Mouse (Mus musculus) B cell, adult 62 days (primary cell): ENCODE data around the gene Fcho1. TPM values are rescaled to one million over a fixed set of nuclear protein-coding genes. Genes with fewer than 3 reads are reported as not detected.

Source experiments
- total RNA-seq: library from RNA; stranded (reverse); gene quantifications from 4 replicates; pipeline ENCODE4 v1.2.4, GENCODE M21; 2023

The Fcho1 gene
- 170 to 194 TPM (median 172 TPM) in 4 replicates for total RNA-seq

GRCm38 (mm10) chr8:71725122-71725924 is at the start of gene Fcho1:
Fcho1 (minus strand) TSS chr8:71725716.

GRCm38 (mm10) chr8:71701414-71702086 is 24.0 kb downstream of the Fcho1 start, which contains the start of gene B3gnt3:
B3gnt3 (minus strand) TSS chr8:71701789.

GRCm38 (mm10) chr8:71689028-71689427 is 36.5 kb downstream of the Fcho1 start, which contains the start of gene Insl3:
Insl3 (plus strand) TSS chr8:71689214.

GRCm38 (mm10) chr8:71676020-71676741 is 49.3 kb downstream of the Fcho1 start, which contains the start of gene Jak3:
Jak3 (plus strand) TSS chr8:71676296.

GRCm38 (mm10) chr8:71671549-71671965 is 54.0 kb downstream of the Fcho1 start, which contains the start of gene Unc13a:
Unc13a (minus strand) TSS chr8:71671757.

Other genes starting within 250 kb of the Fcho1 start
- gene Ano8, start 239.8 kb downstream of the Fcho1 start, total RNA-seq: 11.7 to 13.0 TPM (median 12.1 TPM) in 4 replicates
- 14.6 to 19.6 TPM (median 17.3 TPM) in 4 replicates for gene Gtpbp3, start 237.6 kb downstream of the Fcho1 start, total RNA-seq
- gene Plvap, start 214.0 kb downstream of the Fcho1 start, total RNA-seq: 0.49 TPM in 1 of 4 replicates, not detected in the others
- gene Ccdc194, start 200.0 kb downstream of the Fcho1 start, total RNA-seq: not detected in 4 replicates
- gene Bst2, start 188.3 kb downstream of the Fcho1 start, total RNA-seq: 22.0 to 39.0 TPM (median 26.1 TPM) in 4 replicates
- 33.7 to 43.0 TPM (median 40.6 TPM) in 4 replicates for gene Mvb12a, start 182.8 kb downstream of the Fcho1 start, total RNA-seq
- gene Tmem221, start 166.8 kb downstream of the Fcho1 start, total RNA-seq: not detected in 4 replicates
- gene Nxnl1, start 159.1 kb downstream of the Fcho1 start, total RNA-seq: not detected in 4 replicates
- 9.7 to 12.1 TPM (median 11.2 TPM) in 4 replicates for gene Slc27a1, start 156.8 kb downstream of the Fcho1 start, total RNA-seq
- 96.6 to 107 TPM (median 102 TPM) in 4 replicates for gene Pgls, start 133.5 kb downstream of the Fcho1 start, total RNA-seq
- 102 to 133 TPM (median 110 TPM) in 4 replicates for gene Fam129c, start 128.1 kb downstream of the Fcho1 start, total RNA-seq
- 104 to 123 TPM (median 109 TPM) in 4 replicates for gene Colgalt1, start 114.7 kb downstream of the Fcho1 start, total RNA-seq
- gene Unc13a, start 54.0 kb downstream of the Fcho1 start, total RNA-seq: 0.09 to 0.33 TPM (median 0.21 TPM) in 3 of 4 replicates, not detected in the other
- 76.1 to 85.3 TPM (median 78.2 TPM) in 4 replicates for gene Jak3, start 49.4 kb downstream of the Fcho1 start, total RNA-seq
- gene Insl3, start 36.5 kb downstream of the Fcho1 start, total RNA-seq: 33.1 to 39.9 TPM (median 34.5 TPM) in 4 replicates
- 0.30 to 0.75 TPM (median 0.51 TPM) in 4 replicates for gene B3gnt3, start 23.9 kb downstream of the Fcho1 start, total RNA-seq
- gene Zfp709, start 156.3 kb upstream of the Fcho1 start, total RNA-seq: 9.1 to 12.8 TPM (median 10.5 TPM) in 4 replicates
- gene Zfp882, start 182.9 kb upstream of the Fcho1 start, total RNA-seq: 7.6 to 11.5 TPM (median 10.1 TPM) in 4 replicates
- gene Zfp617, start 182.9 kb upstream of the Fcho1 start, total RNA-seq: 7.3 to 13.1 TPM (median 9.7 TPM) in 4 replicates
- gene Zfp961, start 225.3 kb upstream of the Fcho1 start, total RNA-seq: 19.1 to 30.5 TPM (median 22.9 TPM) in 4 replicates